Mouse (Mus musculus) brain, embryonic 18.5 days (tissue): ENCODE data around the gene Notch1.

Source experiments
- DNase-seq: peaks from one replicate; pipeline ENCODE4 v3.0.0-alpha.2; 2012; ENCODE audit warnings: low read depth, low spot score

The Notch1 gene

DNA sequence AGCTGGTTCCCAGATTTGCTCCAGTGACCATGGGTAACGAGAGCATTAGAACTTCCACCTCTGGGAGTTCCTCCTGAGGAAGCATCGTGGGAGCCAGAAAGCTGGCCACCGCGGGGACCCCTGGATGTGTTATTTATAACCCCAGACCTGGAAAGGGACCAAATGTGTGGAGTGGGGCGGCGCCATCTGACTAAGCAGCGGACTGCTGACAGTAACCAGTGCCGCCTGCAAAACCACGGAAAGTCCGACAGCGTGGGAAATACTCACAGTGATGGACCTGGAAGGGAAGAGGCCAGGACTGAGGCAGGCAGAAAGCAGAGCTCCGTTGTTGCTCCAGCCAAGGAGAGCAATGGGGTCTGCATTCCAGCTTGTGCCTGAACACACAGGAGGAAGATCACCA, at the start of gene Notch1:
Gene Notch1, minus strand, starts transcription at position 389 of the 400 bp plus-strand sequence.
- no peak for DNase-seq

DNA sequence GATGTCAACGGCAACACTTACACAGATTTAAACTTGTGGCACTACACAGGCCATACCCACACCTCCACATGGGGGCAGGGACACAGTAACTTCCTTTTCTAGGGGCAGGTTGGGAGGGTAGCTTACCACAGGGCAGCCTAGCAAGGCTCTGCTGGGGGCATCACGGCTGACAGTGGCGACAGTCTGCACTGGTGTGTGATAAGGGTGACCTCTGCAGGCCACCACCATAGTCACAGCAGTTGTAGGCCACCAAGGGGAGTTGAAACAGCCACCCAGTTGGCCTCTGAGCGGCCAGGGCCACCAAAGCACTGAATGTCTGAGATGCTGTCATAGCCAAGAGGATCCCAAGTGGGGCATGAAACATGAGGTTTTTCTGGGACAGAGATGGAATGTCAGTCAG, 49.8 kb upstream of the Notch1 start:
- no peak for DNase-seq

DNA sequence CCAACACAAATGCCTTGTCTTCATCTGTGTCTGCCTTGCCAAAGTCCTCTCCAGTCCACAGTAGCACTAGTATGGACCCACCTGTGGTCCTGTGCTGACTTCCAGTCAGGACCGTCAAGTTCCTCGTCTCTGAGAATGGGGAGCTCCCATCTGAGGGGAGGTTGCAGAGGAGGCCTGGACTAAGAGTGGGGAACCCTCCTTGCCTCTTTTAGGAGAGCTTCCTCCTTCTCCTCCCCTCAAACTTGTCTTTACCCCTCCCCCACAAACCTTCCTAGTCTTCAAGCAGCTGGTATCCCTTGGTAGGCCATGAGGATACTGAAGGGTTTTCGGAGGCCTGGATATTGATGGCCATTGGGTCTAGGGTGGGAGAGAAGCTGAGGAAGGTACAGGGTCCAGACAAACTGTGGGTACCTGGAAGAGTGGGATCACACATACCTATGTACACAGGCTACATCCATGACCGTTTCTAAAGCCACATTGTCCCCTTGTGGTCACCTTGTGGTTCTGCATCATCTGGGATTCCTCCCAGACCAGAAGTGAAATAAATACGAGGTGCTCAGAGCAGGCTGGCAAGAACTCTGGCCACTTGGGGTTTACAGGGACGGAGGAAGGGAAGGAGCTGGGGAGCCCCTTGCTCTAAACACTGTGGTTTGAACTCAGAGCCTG, 45.0 kb upstream of the Notch1 start:
- no peak for DNase-seq

DNA sequence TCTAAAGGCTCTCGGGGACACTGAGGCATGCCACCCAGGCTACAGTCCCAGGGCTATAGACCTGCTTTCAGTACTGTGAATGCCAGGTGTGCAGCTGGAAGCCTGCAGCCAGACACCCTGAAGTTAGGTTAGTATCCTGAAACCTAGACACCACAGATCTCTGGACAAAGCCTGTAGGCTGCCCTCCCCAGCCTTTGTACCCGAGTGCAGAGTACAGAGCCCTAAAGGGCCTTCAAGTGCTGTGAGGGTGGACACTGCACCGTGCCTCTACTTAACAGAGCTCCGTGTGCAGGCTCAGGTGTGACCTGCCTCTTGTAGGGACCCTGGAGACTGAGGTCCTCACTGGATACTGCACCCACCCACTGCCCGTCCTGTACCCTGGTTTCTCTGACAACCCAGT, 44.0 kb upstream of the Notch1 start:
- no peak for DNase-seq

DNA sequence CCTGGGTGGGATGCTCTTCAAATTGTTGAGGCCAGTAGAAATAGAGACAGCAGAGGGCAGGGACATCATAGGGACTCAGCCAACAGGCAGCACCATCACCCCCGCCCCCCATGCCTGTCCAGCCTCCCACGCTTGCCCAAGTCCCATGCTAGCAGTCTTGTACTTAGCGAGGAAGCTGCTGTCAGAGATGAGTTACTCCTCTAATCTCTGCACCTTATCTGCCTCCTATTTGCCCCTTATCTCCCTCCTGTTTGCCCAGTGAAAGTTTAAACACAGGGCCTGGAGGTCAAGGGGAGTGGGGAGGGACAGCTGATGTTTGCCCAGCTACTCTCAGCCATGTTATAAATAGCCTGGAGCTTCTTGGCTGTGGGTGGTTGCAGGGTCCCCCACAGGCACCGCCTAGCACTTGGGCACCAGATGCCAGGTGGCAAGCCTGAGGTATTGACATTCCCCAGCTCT, 40.1 kb upstream of the Notch1 start:
- DNase-seq = no peak

DNA sequence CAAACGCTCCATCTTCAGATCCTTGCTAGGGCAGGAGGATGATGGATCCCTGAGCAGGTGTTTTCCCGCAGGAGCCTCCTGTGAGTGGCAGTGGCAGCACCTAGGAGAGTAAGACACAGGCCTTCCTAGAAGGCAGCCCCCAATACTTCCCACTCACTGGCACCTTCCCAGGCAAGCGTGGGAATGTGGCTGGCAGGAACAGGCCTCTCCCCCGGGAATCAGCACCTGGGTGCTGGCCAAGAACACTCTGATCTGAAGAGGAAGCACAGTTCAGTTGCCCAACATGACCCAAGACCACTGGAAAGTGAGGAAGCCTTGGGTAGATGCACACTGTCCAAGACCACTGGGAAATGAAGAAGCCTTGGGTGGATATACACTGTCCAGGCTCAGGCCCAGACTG, 38.6 kb upstream of the Notch1 start:
- DNase-seq = no peak

DNA sequence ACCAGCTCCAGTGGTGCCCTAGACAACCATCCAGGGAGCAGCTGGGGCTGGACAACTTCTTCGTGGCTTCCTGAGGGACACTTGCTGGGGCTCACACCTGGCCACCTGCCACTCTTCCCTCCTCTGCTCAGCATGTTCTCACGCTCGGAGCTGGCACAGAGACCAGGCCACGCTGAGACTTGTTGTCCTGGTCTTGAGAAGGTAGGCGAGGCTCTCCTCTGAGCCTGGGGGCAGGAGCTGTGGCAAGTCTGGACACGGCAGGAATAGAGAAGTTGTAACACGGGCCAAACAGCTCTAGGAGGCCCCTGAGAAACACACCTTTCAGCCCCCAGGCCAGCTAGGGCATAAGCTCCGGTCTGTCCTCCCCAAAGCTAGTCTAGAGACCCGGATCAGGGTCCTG, 37.4 kb upstream of the Notch1 start:
- DNase-seq = no peak

DNA sequence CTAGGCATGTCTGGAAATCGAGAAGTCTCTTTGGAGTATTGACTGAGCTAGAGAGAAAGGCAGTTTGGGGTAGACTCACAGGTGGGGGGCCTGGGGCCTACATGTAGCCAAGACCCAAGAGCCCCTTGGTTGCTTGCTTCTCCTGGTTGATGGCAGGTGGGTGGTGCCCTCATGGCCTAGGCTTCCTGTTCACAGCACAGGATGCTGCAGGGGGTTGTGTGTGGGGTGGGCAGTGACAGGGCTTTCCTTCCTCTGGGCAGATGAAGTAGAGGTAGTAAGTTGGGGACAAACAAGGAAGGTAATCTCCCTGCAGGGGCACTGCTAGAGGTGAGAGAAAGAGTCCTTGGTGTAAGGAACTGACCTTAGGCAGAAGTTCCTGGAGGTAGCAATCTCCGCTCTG, 35.6 kb upstream of the Notch1 start:
- no peak for DNase-seq

DNA sequence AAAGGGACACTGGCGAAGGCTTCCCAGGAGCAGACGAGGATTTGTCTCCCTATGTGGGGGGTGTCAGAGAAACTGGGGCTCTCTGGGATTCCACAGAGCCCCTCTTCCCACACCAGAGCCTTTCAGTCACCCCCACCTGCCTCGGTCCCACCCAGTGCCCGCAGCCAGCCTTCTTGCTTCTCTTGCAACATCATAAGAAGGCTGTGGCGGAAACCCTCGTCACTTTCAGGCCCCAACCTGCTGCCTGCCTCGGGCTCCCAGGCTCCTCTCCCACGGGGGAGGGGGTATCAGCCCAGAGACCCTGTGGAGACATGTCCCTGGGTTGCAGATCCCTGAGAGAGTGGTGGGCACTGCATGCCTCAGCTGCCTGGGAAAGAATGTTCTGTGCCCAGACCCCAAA, 35.0 kb upstream of the Notch1 start:
- no peak for DNase-seq

DNA sequence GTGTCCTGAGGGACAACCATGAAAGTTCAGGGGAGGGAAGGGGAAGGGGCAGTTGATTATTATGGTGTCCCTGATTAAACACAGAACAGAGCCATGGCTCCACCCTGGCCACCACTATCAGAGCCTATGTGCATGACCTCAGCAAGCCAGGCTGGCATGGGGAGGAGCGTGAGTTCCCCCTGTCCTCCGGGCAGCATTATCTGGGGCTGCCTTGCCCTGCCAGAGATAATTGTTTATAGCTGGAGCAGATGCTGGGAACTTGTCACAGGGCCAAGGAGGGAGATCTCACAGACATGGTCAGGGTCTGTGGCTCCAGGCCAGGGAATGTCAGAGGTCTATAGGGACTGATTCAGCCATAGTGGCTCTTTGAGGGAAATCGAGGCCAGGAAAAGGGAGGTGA, 34.3 kb upstream of the Notch1 start:
- no peak for DNase-seq

DNA sequence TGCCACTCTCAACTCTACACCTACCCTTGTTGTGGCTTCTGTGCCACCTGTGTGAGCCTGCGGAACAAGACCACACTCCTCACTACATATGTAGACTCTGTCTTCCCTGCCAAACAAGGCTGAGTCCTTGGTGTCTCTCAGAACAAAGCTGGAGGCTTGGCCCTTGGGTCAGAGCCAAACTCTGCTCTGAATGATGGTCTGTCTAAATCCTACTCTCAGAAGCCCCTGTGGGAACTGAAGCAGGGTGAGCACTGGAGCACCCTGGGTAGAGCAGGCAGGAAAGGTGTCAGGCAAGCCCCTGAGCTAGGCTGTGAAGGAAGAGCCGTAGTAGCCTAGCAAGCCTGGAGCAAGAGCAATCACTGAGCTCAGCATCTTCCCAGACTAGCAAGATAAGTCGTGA, 33.7 kb upstream of the Notch1 start:
- no peak for DNase-seq

DNA sequence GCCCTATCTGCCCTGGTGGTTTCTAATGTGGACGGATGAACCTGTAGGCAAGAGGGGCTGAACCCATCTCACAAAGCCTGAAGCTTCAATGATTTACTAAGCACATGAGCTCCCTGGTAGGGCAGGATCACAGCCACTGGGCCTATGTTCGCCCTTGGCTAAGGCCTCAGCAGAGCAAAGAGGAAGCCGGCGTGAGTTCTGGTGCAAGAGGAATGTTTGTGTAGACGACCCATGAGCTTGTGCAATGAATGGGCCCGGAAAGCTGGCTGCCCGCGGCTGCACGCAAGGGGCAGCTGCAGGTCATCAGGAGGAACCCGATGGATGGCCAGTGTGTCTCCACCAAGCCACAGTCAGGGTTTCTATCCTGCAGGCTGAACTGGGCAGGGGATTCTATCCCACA, 33.3 kb upstream of the Notch1 start:
- no peak for DNase-seq

DNA sequence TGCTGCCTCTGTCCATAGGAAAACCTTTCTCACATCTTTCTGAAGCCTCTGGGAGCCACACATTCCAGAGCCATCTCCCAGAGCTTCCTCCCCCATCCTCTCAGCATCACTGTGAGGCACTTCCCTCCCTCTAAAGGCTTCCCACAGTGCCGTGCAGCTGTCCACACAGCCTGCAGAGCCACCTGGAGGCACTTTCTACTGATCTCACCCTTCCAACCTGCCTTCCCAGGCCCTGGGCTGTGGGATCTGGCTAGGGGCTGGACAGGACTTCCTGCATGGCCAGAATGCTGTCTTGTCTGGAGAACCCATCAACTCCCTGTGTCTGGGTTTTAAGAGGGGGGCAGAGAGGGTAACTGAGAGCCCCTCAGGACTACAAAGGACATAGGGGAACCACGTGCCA, 31.0 kb upstream of the Notch1 start:
- no peak for DNase-seq

DNA sequence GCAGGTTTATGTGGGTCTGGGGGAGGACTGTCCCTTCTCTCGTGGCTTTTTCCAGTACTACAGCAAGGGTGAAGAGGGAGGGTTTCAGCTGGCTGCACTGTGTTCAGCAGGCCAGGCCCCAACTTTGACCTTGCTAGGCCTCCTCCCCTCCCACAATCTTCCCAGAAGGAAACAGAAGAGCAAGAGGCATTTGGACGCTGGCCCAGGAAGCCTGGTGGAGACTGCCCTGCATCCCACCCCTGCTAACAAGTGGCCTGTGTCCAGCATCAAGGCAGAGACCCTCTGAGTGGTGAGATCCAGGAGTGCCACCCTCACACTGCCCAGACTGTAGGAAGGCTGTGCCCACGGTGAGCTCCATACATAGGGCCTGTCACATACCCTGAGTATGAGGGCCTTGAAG, 27.8 kb upstream of the Notch1 start:
- DNase-seq = no peak

DNA sequence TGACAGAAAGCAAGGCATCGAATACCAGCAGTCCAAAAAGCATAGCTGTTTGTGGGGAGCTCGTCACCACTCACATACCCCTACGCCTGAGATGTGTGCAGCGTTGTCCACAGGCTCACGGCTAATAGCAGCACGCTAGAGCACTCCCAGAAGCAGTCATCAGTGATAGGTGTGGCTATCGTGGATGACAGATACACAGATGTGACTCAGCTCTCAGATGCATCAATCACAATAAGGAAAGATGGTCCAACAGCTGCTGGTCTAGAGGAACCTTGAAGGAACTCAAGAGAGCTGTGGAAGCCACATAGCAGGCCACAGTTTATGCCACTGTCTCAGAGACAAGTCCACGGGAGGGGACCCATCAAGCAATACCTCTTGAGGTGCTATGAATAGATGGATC, 27.3 kb upstream of the Notch1 start:
- DNase-seq = no peak

DNA sequence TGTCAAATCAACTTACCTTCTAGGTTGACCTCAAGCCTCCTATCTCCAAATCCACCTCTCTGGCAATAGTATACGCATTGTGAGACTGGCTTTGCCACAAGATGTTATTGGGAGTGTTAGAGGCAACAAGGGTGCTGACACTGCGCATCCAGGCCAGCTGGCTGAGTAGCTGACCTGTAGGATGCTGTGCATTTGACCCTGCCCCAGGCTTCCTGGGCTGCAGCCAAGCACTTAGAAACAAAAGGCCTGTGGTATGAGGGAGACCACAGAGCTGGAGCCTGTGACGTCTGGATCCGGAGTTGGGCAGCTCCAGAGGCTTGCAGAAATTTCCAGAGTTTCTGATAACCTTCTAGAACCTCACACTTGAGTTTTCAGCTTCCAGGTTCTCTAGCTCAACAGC, 26.7 kb upstream of the Notch1 start:
- DNase-seq = no peak

DNA sequence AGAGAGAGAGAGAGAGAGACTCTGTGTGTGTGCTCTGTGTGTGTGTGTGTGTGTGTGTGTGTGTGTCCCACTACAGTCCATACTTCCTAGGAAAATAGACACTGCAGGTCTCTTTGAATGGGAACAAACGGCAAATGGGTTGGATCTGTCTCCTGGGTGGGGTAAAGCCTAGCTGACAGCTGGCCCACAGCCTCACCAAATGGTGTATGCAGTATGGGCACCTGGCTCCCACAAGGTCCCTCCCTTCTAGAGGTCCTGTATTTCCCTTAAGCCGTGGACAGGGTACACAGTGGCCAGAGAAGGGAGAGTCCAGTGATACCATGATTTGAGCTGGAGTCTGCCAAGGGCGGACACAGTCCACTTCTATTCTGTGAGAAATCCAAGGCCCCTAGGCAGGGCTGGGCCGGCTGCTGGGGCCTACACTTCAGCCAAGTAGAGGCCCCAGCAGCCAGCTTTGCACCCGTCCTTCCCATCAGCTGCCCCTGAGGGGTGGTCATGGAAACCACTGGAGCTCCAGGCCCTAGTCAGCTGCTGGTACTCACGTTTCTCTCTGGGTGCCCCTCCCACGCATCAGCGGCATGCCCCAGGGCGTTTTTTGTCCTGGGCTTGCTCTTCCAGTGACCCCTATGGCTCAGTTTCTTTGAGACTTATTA, 24.9 kb upstream of the Notch1 start:
- DNase-seq = no peak

DNA sequence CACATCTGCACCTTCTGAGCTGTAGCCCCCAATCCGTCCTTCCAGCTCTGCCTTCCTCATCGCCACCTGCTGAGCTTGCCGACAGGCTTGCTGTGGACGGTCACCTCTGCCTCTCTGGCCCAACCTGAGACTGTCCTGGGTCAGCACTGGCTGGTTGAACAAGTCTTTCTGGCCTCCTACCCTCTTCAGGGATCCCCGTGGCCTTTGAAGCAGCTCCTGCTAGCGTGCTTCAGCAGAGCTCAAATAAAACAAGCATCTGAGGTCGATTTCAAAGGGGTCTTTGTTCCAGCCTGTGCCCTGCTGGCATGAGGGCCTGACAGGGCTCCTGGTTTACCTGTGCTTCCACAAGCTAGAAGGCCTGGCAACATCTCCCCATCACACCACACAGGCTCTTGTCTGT, 24.3 kb upstream of the Notch1 start:
- DNase-seq = no peak

DNA sequence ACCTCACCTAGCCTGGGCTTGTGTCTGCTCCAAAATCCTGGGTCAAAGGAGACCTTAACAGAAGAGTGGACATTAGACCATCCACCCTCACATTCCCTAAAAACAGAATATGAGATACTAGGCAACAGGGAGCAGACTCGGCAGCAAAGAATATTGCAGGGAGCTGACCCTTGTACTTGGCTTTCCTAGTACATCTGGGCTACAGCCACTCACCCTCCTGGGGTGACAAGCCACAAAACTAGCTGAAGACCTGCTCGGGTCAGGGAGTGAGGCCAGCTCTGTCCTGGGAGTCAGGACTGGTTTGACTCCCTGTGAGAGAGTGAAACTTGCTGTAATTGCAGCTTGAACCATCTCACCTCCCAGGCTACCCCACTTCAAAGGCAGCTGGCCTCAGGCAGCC, 23.1 kb upstream of the Notch1 start:
- no peak for DNase-seq

DNA sequence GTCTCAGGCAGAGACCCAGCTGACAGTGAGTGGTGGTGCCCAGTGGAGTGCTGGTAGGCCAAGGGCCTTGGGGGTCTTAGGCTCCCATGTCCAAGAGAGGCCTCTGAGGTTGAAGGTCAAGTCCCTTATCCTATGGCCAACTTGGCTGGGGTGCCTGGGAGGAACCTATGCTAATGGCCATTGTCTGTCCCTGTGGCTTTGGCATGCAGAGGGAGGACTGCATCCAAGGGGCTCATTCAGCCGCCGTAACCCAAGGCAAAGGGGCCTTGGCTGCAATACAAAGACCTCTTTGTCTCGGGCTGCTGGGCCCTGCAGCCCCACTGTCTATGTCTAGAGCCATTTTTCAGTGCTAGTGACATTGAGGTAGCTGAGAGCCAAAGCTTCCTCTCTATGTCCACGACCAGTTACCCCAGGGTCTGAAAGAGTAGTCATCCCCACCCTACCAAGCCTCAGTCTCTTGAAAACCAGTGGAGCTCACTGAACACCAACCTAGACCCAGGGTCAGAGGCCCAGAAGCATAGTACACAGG, 19.1 kb upstream of the Notch1 start:
- DNase-seq = no peak

DNA sequence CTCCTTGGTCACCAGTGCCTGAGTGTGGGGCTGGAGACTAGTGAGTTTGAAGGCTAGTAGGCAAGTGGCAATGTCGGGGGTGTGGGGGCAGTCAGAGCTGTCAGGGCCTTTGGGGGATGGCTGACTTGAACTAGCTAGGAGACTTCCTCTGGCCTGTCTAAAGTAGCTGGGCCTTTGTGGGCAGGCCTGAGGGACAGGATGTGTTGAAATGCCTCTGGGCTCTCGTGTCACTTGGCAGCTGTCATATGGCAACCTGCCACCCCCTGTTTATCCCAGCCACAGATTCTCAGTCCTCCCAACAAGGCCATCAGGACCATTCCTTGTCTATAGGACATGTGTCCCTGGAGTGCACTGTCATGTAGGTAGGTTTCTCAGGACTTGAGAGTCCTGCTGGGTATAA, 18.2 kb upstream of the Notch1 start:
- no peak for DNase-seq

DNA sequence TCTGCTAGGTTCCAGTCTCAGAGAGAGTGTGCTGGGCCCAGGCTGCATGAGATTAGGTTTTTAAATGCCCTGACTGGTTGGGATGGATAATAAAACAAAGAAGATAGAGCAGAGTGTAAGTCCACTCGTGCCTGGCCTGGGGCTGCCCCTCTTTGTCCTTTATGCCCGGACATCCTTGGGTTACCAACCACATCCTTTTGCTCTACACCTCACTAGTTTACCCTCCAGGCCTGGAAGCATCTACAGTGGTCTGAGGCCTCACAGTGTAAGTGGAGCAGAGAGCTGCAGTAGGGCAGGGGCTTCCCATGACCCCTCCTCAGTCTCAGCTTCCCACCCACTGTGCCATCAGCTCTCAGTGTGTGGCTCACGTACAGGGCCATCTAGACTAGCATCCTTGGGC, 17.7 kb upstream of the Notch1 start:
- DNase-seq = no peak

DNA sequence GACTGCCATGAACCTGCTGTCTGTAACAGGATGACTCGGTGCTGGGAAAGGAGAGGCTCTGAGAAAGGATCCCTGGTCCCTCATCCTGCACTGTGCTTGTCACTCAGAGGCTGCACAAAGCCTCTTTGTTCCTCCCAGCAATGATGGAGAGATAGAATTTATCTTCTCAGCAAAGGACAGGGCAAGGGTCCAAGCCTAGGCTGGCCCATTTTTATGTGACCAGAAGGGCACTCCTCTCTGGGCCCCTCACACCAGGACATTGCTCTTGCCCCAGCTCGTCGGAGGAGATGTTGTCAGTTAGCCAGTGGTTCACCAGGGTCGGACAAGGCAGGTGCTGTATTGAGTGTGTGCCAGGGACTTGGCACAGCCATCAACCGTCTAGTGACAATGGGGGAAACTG, 16.8 kb upstream of the Notch1 start:
- no peak for DNase-seq

DNA sequence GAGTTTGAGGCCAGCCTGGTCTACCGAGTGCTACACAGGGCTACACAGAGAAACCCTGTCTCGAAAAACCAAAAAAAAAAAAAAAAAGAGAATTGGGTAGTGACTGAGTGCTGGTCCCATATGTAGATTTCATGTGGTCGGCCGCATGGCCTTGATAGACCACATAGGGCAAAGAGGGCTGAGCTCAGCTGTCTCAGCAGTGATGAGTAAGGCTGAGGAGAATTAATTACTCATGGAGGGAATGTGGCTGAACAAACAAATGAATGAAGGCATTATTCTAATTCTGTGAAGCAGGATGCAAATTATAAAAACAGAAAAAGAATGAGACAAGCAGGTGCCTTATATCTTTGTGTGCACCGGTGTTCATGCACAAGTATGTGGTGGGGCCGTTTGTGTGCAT, 15.4 kb upstream of the Notch1 start:
- DNase-seq = no peak
